Mouse (Mus musculus) G1E (cell line): ENCODE results near the gene Emc6.

Source experiments
- CTCF ChIP-seq: IDR thresholded peaks from 2 replicates; pipeline ENCODE4 v1.5.1; 2012; ENCODE audit warnings: low read depth, low read length, inconsistent platforms, mixed read lengths
- POLR2AphosphoS5 ChIP-seq: IDR thresholded peaks from 2 replicates; pipeline ENCODE4 v1.6.1; 2012; ENCODE audit warnings: low read depth, low read length, inconsistent platforms; ENCODE audit not compliant: insufficient replicate concordance

GRCm38 (mm10) chr11:73176608-73177508 lies at the start of gene Emc6, which contains the start of gene Tax1bp3:
- TF ChIP-seq CTCF (no peak), POLR2AphosphoS5 (no peak)
